Mouse (Mus musculus) ES-CJ7 (cell line): ENCODE data around the gene Map2k6.

ENCODE experiments used
- DNase-seq: peaks from one replicate; pipeline ENCODE4 v3.0.0; 2011; ENCODE audit warnings: low read depth, low spot score

The Map2k6 gene

GRCm38 (mm10) chr11:110403602-110404001 lies 4.7 kb downstream of the Map2k6 start:
- DNase-seq: no peak

- no peak for DNase-seq
Observed at GRCm38 (mm10) chr11:110405607-110406006, 6.7 kb downstream of the Map2k6 start.

GRCm38 (mm10) chr11:110409131-110409530 lies 10.2 kb downstream of the Map2k6 start:
- DNase-seq: peak; percentile 40

- peak; percentile 79 for DNase-seq
Observed at GRCm38 (mm10) chr11:110409776-110410175, 10.9 kb downstream of the Map2k6 start.

GRCm38 (mm10) chr11:110411596-110411995 lies 12.7 kb downstream of the Map2k6 start:
- DNase-seq: no peak

GRCm38 (mm10) chr11:110414263-110414662 lies 15.3 kb downstream of the Map2k6 start:
- DNase-seq: no peak

- no peak for DNase-seq
Observed at GRCm38 (mm10) chr11:110416691-110417090, 17.8 kb downstream of the Map2k6 start.

GRCm38 (mm10) chr11:110420463-110420862 lies 21.5 kb downstream of the Map2k6 start:
- DNase-seq: no peak

GRCm38 (mm10) chr11:110426572-110427145 lies 27.7 kb downstream of the Map2k6 start:
- no peak for DNase-seq

GRCm38 (mm10) chr11:110427159-110427561 lies 28.2 kb downstream of the Map2k6 start:
- DNase-seq: no peak

GRCm38 (mm10) chr11:110428999-110429398 lies 30.1 kb downstream of the Map2k6 start:
- DNase-seq: no peak

- DNase-seq: no peak
Observed at GRCm38 (mm10) chr11:110429837-110430418, 31.0 kb downstream of the Map2k6 start.

- DNase-seq: no peak
Observed at GRCm38 (mm10) chr11:110435839-110436556, 37.1 kb downstream of the Map2k6 start.

- no peak for DNase-seq
Observed at GRCm38 (mm10) chr11:110436998-110437397, 38.1 kb downstream of the Map2k6 start.

GRCm38 (mm10) chr11:110438135-110438534 lies 39.2 kb downstream of the Map2k6 start:
- no peak for DNase-seq

GRCm38 (mm10) chr11:110438700-110439296 lies 39.9 kb downstream of the Map2k6 start:
- no peak for DNase-seq

- DNase-seq: no peak
Observed at GRCm38 (mm10) chr11:110439354-110439753, 40.4 kb downstream of the Map2k6 start.

- no peak for DNase-seq
Observed at GRCm38 (mm10) chr11:110444576-110444975, 45.7 kb downstream of the Map2k6 start.

- peak; percentile 66 for DNase-seq
Observed at GRCm38 (mm10) chr11:110448131-110448725, 49.3 kb downstream of the Map2k6 start.

- peak; percentile 8 for DNase-seq
Observed at GRCm38 (mm10) chr11:110448726-110449161, 49.8 kb downstream of the Map2k6 start.

GRCm38 (mm10) chr11:110449183-110449582 lies 50.3 kb downstream of the Map2k6 start:
- peak; percentile 32 for DNase-seq
